Mouse (Mus musculus) inflammation-experienced regulatory T-cells (primary cell): ENCODE data around the gene Gm21800. TPM values are rescaled to one million over a fixed set of nuclear protein-coding genes. Genes with fewer than 3 reads are reported as not detected.

Source experiments
- polyA plus RNA-seq, 2 experiments: library from polyadenylated mRNA; unstranded; fragments of 100-300 nt; shearing (Covaris generic); gene quantifications; one replicate each; pipeline ENCODE4 v1.2.1; 2017

The Gm21800 gene
- polyA plus RNA-seq, result not detected

GRCm38 (mm10) chrY:41406198-41406597 lies at the start of gene Gm21800:
TSS of gene Gm21800 (plus strand) at chrY:41406498.

